Mouse (Mus musculus) stomach, postnatal 0 days (tissue): ENCODE data around the gene Il25. TPM values are rescaled to one million over a fixed set of nuclear protein-coding genes. Genes with fewer than 3 reads are reported as not detected.
"Not testable (repeated sequence)": the region's sequence is repeated elsewhere in the genome, so short reads cannot be mapped to it uniquely, and the experiment has no call there.

ENCODE experiments used
- ATAC-seq: fragments of 200-750 bp; cut with Nextera tagmentation; 2 replicates; pipeline ENCODE4 v1.8.0; 2017; ENCODE audit not compliant: low FRiP score, low TSS enrichment
- DNase-seq: peaks from one replicate; pipeline ENCODE4 v3.0.0-alpha.2; 2016; ENCODE audit warnings: low spot score
- H3K27ac ChIP-seq: fragments of 300-500 bp; sonication (generic); replicated peaks from 2 replicates; pipeline ENCODE4 v1.5.1; 2014; ENCODE audit warnings: mild to moderate bottlenecking, control low read depth
- H3K27me3 ChIP-seq: fragments of 300-500 bp; sonication (generic); 2 replicates; pipeline ENCODE4 v1.6.1; 2014; ENCODE audit warnings: low read length; ENCODE audit not compliant: control insufficient read depth, insufficient read depth
- H3K36me3 ChIP-seq: fragments of 300-500 bp; sonication (generic); 2 replicates; pipeline ENCODE4 v1.6.1; 2014; ENCODE audit warnings: low read length, mixed read lengths; ENCODE audit not compliant: control insufficient read depth, insufficient read depth
- H3K4me1 ChIP-seq: fragments of 300-500 bp; sonication (generic); replicated peaks from 2 replicates; pipeline ENCODE4 v1.6.1; 2014; ENCODE audit warnings: antibody characterized with exemption; ENCODE audit not compliant: control insufficient read depth, insufficient read depth
- H3K4me2 ChIP-seq: fragments of 300-500 bp; sonication (generic); replicated peaks from 2 replicates; pipeline ENCODE4 v1.6.1; 2014; ENCODE audit warnings: low read depth, mild to moderate bottlenecking, control low read depth, moderate library complexity
- H3K4me3 ChIP-seq: fragments of 300-500 bp; sonication (generic); 2 replicates; pipeline ENCODE4 v1.5.1; 2014; ENCODE audit warnings: low read depth, low read length, control low read depth
- H3K9ac ChIP-seq: fragments of 300-500 bp; sonication (generic); 2 replicates; pipeline ENCODE4 v1.6.1; 2014; ENCODE audit warnings: mild to moderate bottlenecking, low read length, control low read depth, mixed read lengths
- H3K9me3 ChIP-seq: fragments of 300-500 bp; sonication (generic); 2 replicates; pipeline ENCODE4 v1.6.1; 2016; ENCODE audit warnings: low read length; ENCODE audit not compliant: control insufficient read depth
- CTCF ChIP-seq: IDR thresholded peaks from 2 replicates; pipeline ENCODE4 v1.5.1; 2016; ENCODE audit warnings: antibody characterized with exemption, low read depth, mild to moderate bottlenecking, moderate library complexity
- EP300 ChIP-seq: optimal IDR thresholded peaks from 2 replicates; pipeline ENCODE3; 2016; ENCODE audit warnings: antibody characterized with exemption
- WGBS: fragments of 180-500 bp; shearing (Covaris S2); extraction: QIAGEN DNeasy Blood & Tissue Kit; methylation state at CpG from one replicate; pipeline ENCODE4 v1.1.7; 2014; 5-methylcytosine and 5-hydroxymethylcytosine counted together
- polyA plus RNA-seq: library from polyadenylated mRNA; unstranded; fragments of >200 nt; fragmentation: Nextera tagmentation; extraction: Ambion mirVana; gene quantifications from 2 replicates; pipeline ENCODE4 v1.2.1, GENCODE M21; 2015

Il25 gene
- polyA plus RNA-seq, 1 experiment from 2014 or later: 0.15 TPM

DNA sequence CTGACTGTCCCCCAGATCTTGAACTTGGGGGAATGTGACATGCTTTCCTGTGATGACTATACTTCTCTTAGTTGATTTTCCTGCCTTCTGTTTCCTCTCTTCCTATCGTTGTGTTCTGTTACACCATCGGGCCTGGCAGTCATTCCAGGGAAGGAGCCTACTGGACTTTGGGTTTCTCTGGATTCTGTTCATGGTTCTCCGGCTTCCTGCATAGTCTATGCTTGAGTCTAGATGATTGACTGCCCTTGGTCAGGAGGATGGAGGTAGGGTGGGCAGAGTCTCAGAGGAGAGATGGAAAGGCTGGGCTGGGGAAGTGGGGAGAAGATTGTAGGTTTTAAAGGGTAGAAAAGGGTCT is 7.7 kb downstream of the Il25 start:
- Histone ChIP-seq H3K27ac (no peak overlapping the region), H3K4me3 (no peak overlapping the region), H3K27me3 (no peaks in the 10 kb centered on the region), H3K9ac (no peak overlapping the region), H3K4me1 (no peaks in the 10 kb centered on the region), H3K9me3 (no peaks in the 10 kb centered on the region), H3K36me3 (no peaks in the 10 kb centered on the region), H3K4me2 (no peak overlapping the region)
- TF ChIP-seq EP300 (no peak), CTCF (no peak)
- DNase-seq (no peak), ATAC-seq (no peak)
- WGBS: 66% methylated on average over 3 of the region's 3 CpGs

DNA sequence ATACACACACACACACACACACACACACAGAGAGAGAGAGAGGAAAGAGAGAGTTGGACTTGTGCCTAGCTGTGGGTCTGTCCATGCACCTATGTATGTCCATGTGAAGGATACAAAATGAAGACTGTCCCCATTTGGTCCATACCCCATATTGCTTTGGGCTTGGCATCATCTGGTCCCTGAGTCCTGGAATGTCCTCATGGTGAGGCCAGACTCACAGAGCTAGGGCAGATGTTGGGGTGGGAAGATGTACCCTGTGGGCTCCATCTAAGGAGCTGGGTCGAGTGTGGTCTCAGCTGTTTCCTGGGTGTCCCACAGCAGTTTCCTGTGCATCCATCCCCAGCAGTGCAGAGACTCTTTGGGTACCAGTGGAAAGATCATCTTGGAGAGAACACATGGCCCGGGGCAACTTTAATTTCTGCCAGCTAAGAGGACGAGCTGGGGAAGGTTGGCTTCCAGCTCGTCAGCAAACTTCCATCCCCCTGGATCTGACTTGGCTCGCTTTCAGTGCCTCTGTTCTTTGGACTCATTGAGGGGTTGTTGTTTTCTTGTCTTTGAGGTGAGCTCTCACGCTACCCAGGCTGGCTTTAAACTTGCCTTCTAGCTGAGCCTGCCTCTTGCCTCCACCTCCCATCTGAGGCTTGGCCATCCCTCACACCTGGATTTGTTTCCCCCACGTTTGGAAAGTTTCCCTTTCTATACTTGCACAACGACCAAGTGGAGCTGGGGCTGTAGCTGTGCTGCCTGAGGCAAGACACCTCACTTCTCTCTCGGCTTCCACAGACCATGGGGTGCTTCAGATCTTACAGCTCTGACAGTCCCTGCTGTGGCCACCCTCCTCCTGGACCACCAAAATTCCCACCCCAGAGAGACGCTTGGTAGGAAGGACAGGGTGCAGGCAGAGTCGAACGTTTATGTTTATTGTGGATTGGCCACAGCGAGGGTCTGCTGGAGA is 8.8 kb downstream of the Il25 start:
- no peak overlapping the region for H3K27ac ChIP-seq
- WGBS: 59% methylated on average over 13 of the region's 13 CpGs
- DNase-seq (no peak), ATAC-seq (no peak)
- no peak overlapping the region for H3K4me2 ChIP-seq
- no peaks in the 10 kb centered on the region for H3K4me1 ChIP-seq
- H3K27me3 ChIP-seq: no peaks in the 10 kb centered on the region
- no peaks in the 10 kb centered on the region for H3K9me3 ChIP-seq
- H3K4me3 ChIP-seq: no peak overlapping the region
- no peak overlapping the region for H3K9ac ChIP-seq
- no peaks in the 10 kb centered on the region for H3K36me3 ChIP-seq
- TF ChIP-seq EP300: no peak
- no peak for TF ChIP-seq CTCF

DNA sequence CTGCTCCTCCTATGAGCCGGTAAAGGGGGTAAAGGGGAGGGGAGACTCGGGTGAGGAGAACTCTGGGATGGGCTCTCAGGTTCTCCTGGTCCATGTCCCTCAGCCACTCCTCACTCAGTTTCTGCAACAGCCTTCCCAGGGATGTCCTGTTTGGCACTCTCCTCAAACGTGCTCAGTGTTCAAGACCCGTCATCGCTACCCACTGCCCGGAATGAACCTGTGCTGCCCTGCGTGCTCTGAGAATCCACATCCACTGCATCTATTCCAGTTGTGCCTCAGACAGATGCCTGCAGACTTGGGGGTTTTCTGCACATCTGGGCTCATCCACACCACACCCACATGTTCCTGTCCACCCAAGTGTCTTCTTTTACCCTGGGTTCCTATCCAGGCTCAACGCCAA is 10.0 kb downstream of the Il25 start:
- ATAC-seq: no peak
- 91% methylated on average over 8 of the region's 8 CpGs for WGBS
- no peak overlapping the region for H3K4me2 ChIP-seq

DNA sequence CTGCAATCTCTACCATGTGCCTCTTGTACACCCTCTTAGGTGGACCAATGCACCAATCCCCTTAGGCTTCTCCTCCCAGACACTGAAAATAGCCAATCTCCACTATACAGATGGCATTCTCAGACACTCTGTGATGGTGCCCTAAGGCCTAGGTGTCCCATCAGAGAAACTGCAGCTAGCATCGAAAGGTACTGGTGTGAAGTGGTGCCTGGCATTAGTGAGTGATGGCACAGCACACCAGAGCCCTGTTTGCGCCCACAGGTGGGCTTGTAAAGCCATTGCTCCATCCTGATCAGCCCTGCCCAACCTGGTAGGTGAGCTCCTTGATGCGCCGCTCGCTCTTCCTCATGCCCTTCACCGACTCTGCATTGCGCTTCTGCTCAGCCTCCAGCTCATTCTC is 11.5 kb downstream of the Il25 start:
- Histone ChIP-seq H3K9me3 (no peaks in the 10 kb centered on the region), H3K4me3 (no peak overlapping the region), H3K4me2 (no peak overlapping the region), H3K9ac (no peak overlapping the region), H3K27me3 (no peaks in the 10 kb centered on the region), H3K27ac (no peak overlapping the region), H3K4me1 (no peaks in the 10 kb centered on the region), H3K36me3 (no peaks in the 10 kb centered on the region)
- DNase-seq (no peak), ATAC-seq (no peak)
- TF ChIP-seq EP300 (no peak), CTCF (no peak)
- WGBS: 93% methylated on average over 7 of the region's 7 CpGs

More for the DNA sequence above, 10.0 kb downstream of the Il25 start:
- TF ChIP-seq CTCF (no peak), EP300 (no peak)
- H3K4me3 ChIP-seq: no peak overlapping the region
- H3K27me3 ChIP-seq: no peaks in the 10 kb centered on the region
- no peak for DNase-seq
- H3K9me3 ChIP-seq: no peaks in the 10 kb centered on the region
- no peaks in the 10 kb centered on the region for H3K4me1 ChIP-seq
- no peaks in the 10 kb centered on the region for H3K36me3 ChIP-seq
- H3K27ac ChIP-seq: no peak overlapping the region
- H3K9ac ChIP-seq: no peak overlapping the region

DNA sequence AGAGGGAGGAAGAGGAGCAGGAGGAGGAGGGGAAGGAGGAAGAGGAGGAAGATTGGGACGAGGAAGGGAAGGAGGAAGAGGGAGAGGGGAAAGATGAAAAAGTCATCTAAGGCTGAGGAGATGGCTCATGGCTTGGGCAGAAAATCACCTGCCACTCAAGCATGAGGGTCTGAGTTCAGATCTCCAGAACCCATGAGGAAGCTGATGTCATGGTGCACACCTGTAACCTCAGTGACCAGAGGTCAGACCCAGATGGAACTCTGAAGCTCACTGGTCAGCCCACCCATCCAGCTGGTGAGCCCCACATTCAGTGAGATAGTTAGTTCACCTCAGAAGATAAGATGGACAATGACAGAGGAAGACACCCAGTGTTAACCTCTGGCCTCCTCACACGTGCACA is 12.4 kb downstream of the Il25 start:
- Histone ChIP-seq H3K27ac (no peak overlapping the region), H3K4me1 (no peaks in the 10 kb centered on the region), H3K9me3 (no peaks in the 10 kb centered on the region), H3K4me2 (no peak overlapping the region), H3K27me3 (no peaks in the 10 kb centered on the region), H3K4me3 (no peak overlapping the region), H3K36me3 (no peaks in the 10 kb centered on the region), H3K9ac (no peak overlapping the region)
- DNase-seq (no peak), ATAC-seq (no peak)
- 80% methylated on average over 2 of the region's 2 CpGs for WGBS
- TF ChIP-seq EP300 (no peak), CTCF (no peak)

DNA sequence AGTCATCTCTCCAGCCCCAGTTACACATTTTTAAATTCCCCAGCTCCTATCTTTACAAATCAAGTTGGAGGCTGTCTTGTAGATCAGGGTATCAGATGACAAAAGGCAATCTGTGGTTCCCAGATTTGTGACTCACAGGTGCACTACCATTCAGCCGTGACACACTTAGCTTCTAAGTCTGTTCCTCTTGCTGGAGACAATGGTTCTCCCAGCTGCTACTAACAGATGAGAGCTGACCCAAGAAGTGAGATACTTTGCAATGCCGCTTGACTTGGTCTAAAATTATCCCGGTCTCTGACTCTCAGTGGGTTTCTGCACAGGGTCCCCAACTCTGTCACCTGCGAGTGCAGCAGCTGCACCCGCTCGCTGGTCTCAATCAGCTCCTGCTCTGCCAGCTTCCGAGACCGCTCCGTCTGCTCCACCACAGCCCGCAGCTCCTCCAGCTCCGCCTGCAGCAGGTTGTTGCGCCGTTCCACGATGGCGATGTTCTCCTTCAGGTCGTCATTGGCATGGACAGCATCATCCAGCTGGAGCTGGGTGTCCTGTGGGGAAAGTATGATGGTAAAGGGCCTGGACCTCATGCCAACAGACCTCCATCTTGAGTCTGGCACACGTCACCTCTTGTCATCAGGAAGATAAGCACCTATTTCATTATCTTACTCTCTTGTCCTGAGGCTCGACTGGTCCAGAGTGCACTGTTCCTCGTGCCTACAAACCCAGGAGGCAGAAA is 13.6 kb downstream of the Il25 start:
- Histone ChIP-seq H3K9ac (no peak overlapping the region), H3K27ac (no peak overlapping the region), H3K4me3 (no peak overlapping the region), H3K27me3 (no peaks in the 10 kb centered on the region), H3K9me3 (no peaks in the 10 kb centered on the region), H3K4me1 (no peaks in the 10 kb centered on the region), H3K36me3 (no peaks in the 10 kb centered on the region), H3K4me2 (no peak overlapping the region)
- 75% methylated on average over 19 of the region's 19 CpGs for WGBS
- DNase-seq (no peak), ATAC-seq (no peak)
- no peak for TF ChIP-seq CTCF

DNA sequence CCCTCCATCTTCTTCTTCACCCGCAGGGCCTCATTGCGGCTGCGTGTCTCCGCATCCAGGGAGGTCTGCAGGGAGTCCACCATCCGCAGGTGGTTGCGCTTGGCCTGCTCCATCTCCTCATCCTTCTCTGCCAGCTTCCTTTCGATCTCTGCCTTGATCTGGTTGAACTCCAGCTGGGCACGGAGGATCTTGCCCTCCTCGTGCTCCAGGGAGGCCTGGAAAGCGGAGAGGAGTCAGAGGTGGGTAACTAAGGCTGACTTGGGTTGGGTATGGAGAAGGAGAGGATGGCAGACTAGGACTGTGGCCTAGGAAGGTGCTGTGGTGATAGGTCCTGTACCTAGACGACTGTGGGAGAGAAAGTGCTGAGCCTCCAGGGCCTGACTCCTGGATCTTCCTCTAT is 14.5 kb downstream of the Il25 start:
- not testable (repeated sequence) for ATAC-seq, H3K4me1 ChIP-seq

More for the DNA sequence above, 14.5 kb downstream of the Il25 start:
- H3K27ac ChIP-seq, H3K9me3 ChIP-seq, DNase-seq, H3K4me3 ChIP-seq, H3K4me2 ChIP-seq, H3K27me3 ChIP-seq, H3K36me3 ChIP-seq, H3K9ac ChIP-seq: not testable (repeated sequence)
- WGBS: 87% methylated on average over 8 of the region's 11 CpGs
